Mouse (Mus musculus): ENCODE measurements around the gene Tshb.

The Tshb gene

DNA sequence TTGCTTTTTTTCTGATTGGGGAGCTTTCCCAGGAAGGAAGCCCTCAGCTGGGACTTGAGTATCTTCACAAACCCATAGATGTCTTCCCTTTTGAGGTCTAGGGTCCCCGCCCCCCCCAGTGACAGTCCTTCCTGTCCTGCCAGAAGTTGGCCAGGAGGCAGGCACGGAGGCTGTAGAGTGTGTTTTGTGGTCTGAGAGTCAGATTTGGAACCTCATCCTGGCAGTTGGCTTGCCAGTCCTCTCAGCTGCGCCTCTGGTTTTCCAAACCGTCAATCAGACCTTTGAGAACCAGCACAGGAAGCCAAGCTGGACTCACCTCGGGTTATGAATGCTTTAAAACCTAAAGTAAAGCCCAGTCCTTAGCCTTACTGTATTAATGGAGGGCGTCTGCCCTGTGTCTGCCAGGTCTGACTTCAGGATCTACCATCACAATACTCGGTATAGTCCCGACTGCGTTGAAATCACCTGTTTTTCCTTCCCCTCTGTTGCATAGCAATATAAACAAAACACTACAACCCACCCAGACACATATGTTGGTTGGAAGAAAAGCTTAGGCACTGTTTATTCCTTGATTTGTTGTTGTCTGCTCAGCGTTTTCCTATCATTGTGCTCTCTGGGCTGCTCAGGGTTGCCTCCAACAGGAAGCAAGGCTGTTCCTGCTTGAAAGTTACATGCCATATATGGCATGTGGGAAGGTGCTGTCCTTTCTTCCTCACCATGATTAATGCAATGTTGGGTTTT, 44.2 kb downstream of the Tshb start:
- no peak for DNase-seq (ENCODE audit: low read depth, low spot score)

GRCm38 (mm10) chr3:102737106-102737505, 45.4 kb downstream of the Tshb start:
- no peak for DNase-seq (ENCODE audit: low read depth, low spot score)

DNA sequence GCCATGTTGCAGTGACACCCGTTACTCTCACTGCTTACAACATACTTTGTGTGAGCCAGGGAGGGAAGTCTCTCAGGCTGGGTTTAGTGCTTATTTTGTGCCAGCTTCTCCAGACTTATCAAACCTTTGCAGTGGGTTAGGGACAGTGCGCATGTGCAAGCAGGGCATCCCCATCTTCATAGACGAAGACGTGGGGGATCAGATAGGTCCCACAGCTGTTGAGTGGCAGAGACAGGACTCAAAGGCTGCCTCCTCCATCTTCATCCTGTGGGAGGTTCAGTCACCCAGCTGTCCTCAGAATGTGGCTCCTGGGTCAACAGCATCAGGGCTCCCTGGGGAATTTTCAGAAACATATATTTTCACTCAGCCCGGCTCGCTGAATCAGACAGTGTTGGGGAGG, 46.1 kb downstream of the Tshb start:
- DNase-seq (ENCODE audit: low read depth, low spot score), result no peak

DNA sequence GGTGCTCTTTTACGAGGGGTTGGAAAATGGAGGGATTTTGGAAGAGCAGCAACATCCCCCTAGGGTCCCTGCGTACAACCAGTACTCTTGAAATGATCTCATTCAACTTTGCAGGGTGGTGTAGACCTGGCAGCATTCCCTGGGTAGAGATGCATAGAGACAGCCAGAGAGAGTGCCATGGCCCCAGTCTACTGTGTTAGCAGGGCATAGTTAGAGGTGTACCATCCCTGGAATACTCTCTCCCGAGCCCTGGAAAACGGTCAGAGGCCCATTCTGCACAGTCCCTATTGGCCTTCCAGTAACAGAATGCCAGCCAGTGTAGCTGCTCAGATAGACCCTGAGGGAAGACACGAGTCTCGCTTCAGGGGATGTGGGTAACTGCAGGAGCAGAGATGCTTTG, 46.9 kb downstream of the Tshb start:
- no peak for DNase-seq (ENCODE audit: low read depth, low spot score)

DNA sequence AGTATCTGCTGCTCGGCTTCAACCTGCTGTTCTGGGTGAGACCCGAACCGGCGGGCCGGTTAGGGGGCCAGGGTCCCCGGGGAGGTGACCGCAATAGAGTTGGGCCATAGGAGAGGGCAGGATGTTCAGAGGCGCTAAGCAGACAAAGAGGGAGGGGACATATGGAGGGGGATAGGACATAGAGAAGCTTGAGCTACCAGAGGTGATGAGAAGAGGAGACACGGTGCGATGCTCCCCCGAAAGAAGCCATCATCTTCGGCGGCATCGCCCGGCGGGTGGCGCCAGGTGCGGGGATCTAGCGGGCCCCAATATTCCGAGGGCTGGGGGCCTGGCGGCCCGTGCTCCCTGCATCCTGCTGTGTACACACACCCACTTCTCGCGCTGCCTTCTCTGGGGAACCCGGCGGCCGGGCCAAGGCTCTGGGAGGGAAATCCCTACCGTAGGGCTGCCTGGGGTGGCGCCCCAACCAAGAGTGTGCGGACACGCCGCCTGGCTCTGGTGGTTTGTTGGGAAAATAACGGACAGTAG, 47.4 kb downstream of the Tshb start:
- no peak for DNase-seq (ENCODE audit: low read depth, low spot score)

GRCm38 (mm10) chr3:102734313-102735030, 48.0 kb downstream of the Tshb start, which contains the start of gene Tspan2:
Gene Tspan2, plus strand, starts transcription at chr3:102734529.
- DNase-seq (ENCODE audit: low read depth, low spot score), result no peak

DNA sequence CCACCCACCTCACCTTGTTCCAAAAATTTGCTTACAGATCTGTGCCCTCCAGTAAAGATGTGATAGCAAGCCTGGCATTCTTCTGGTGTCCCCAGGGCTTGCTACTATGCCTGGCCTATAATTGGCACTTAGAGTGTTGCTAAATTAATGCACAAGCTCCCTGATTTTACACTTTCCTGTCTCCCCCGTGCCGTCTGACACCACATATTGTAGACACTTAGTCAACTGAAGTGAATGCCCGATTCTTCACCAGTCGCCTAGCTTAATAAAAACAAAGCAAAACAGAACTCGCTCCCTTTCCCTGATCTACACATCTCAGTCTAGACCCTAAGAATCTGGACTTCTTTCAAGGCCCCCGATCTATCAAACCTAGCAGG, 48.6 kb downstream of the Tshb start:
- no peak for DNase-seq (ENCODE audit: low read depth, low spot score)

GRCm38 (mm10) chr3:102733050-102733449, 49.5 kb downstream of the Tshb start:
- DNase-seq (ENCODE audit: low read depth, low spot score), result no peak

GRCm38 (mm10) chr3:102732619-102733018, 49.9 kb downstream of the Tshb start:
- DNase-seq (ENCODE audit: low read depth, low spot score), result no peak

DNA sequence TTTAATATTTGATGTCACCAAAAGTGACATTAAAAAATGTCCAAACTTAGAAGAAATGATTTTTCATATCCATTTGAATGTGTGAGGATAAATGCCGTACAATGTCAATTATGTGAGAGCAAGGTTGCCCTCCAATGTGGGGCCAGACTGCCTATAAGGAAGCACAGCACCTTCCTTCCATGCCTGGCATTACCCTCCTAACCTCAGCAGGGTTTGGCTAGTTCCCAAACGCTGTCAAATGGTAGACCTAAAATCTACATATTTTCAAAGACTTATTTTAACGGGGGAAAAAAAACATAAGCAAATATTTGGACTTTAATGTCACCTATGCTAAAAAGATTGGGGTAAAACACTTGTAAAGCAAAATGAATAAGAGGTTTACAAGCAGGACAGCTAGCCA, 51.4 kb downstream of the Tshb start:
- DNase-seq (ENCODE audit: low read depth, low spot score), result no peak

DNA sequence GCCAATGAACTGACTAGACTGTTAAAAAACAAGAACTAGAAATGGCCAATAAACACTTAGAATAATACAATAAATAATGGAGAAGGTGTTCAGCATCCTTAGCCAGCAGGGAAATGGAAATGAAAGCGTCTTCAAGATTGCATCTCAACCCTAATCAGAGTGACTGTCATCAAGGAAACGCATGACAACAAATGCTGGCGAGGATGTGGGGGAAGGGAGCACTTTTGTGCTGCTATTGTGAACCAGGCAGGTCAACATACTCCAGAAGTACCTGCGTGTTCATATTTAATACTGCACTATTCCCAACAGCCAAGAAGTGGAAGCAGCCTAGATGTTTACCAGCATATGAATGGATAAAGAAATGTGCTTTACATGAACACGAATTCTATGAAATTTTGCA, 53.1 kb downstream of the Tshb start:
- DNase-seq (ENCODE audit: low read depth, low spot score), result no peak

All from retina, adult 2 months (tissue).